Mouse (Mus musculus) limb, embryonic 13.5 days (tissue): Measurements from ENCODE around the gene Ctnna2. TPM values are rescaled to one million over a fixed set of nuclear protein-coding genes. Genes with fewer than 3 reads are reported as not detected.

Source experiments
- ATAC-seq: fragments of 200-750 bp; cut with Nextera tagmentation; 2 replicates; pipeline ENCODE4 v1.8.0; 2017; ENCODE audit warnings: low read depth, moderate number of reproducible peaks, moderate TSS enrichment; ENCODE audit not compliant: low FRiP score
- H3K27ac ChIP-seq: fragments of 300-500 bp; sonication (generic); 2 replicates; pipeline ENCODE4 v1.5.1; 2015; ENCODE audit warnings: inconsistent platforms, mild to moderate bottlenecking, moderate library complexity
- H3K27me3 ChIP-seq: fragments of 300-500 bp; sonication (generic); 2 replicates; pipeline ENCODE4 v1.6.1; 2015; ENCODE audit warnings: mild to moderate bottlenecking, inconsistent platforms
- H3K36me3 ChIP-seq: fragments of 300-500 bp; sonication (generic); 2 replicates; pipeline ENCODE4 v1.6.1; 2015; ENCODE audit warnings: inconsistent platforms, mild to moderate bottlenecking, moderate library complexity
- H3K4me1 ChIP-seq: fragments of 300-500 bp; sonication (generic); 2 replicates; pipeline ENCODE4 v1.6.1; 2015; ENCODE audit warnings: inconsistent platforms
- H3K4me2 ChIP-seq: fragments of 300-500 bp; sonication (generic); replicated peaks from 2 replicates; pipeline ENCODE4 v1.6.1; 2015; ENCODE audit warnings: inconsistent platforms, mild to moderate bottlenecking, moderate library complexity
- H3K4me3 ChIP-seq: fragments of 300-500 bp; sonication (generic); 2 replicates; pipeline ENCODE4 v1.5.1; 2015; ENCODE audit warnings: moderate library complexity, mild to moderate bottlenecking, inconsistent platforms
- H3K9ac ChIP-seq: fragments of 300-500 bp; sonication (generic); 2 replicates; pipeline ENCODE4 v1.6.1; 2015; ENCODE audit warnings: mild to moderate bottlenecking, inconsistent platforms
- H3K9me3 ChIP-seq: fragments of 300-500 bp; sonication (generic); 2 replicates; pipeline ENCODE4 v1.6.1; 2016; ENCODE audit warnings: inconsistent platforms
- WGBS: fragments of 180-500 bp; shearing (Covaris S2); methylation state at CpG from one replicate; pipeline ENCODE4 v1.1.7; 2015; 5-methylcytosine and 5-hydroxymethylcytosine counted together
- polyA plus RNA-seq: library from polyadenylated mRNA; unstranded; fragments of >200 nt; fragmentation: Nextera tagmentation; extraction: Ambion mirVana; gene quantifications from 2 replicates; pipeline ENCODE4 v1.2.1, GENCODE M21; 2015

Gene Ctnna2
- polyA plus RNA-seq, 1 experiment from 2014 or later: 2.1 TPM

GRCm38 (mm10) chr6:77457919-77458318 is 521.6 kb downstream of the Ctnna2 start:
- H3K36me3 ChIP-seq: no peaks in the 10 kb centered on the region
- no peaks in the 10 kb centered on the region for H3K27me3 ChIP-seq
- H3K4me2 ChIP-seq: no peak overlapping the region
- H3K9me3 ChIP-seq: no peaks in the 10 kb centered on the region
- H3K4me1 ChIP-seq: no peaks in the 10 kb centered on the region
- H3K27ac ChIP-seq: no peak overlapping the region
- 73% methylated on average over 2 of the region's 2 CpGs for WGBS
- no peak overlapping the region for H3K9ac ChIP-seq
- H3K4me3 ChIP-seq: no peak overlapping the region
- ATAC-seq: no peak

GRCm38 (mm10) chr6:77446861-77447260 is 532.6 kb downstream of the Ctnna2 start:
- no peak overlapping the region for H3K27ac ChIP-seq
- no peaks in the 10 kb centered on the region for H3K9me3 ChIP-seq
- H3K4me1 ChIP-seq: no peaks in the 10 kb centered on the region
- H3K27me3 ChIP-seq: no peaks in the 10 kb centered on the region
- WGBS: 91% methylated on average over 1 of the region's 1 CpGs
- H3K9ac ChIP-seq: no peak overlapping the region
- H3K36me3 ChIP-seq: no peaks in the 10 kb centered on the region
- H3K4me3 ChIP-seq: no peak overlapping the region
- no peak for ATAC-seq
- no peak overlapping the region for H3K4me2 ChIP-seq

GRCm38 (mm10) chr6:77443906-77444305 is 535.6 kb downstream of the Ctnna2 start:
- ATAC-seq: no peak
- Histone ChIP-seq H3K4me1 (no peaks in the 10 kb centered on the region), H3K4me3 (no peak overlapping the region), H3K9me3 (no peaks in the 10 kb centered on the region), H3K27ac (no peak overlapping the region), H3K36me3 (no peaks in the 10 kb centered on the region), H3K4me2 (no peak overlapping the region), H3K27me3 (no peaks in the 10 kb centered on the region), H3K9ac (no peak overlapping the region)
- 78% methylated on average over 11 of the region's 11 CpGs for WGBS

GRCm38 (mm10) chr6:77441051-77441450 is 538.4 kb downstream of the Ctnna2 start:
- no peaks in the 10 kb centered on the region for H3K9me3 ChIP-seq
- H3K27ac ChIP-seq: no peak overlapping the region
- H3K4me3 ChIP-seq: no peak overlapping the region
- no peak overlapping the region for H3K9ac ChIP-seq
- no peaks in the 10 kb centered on the region for H3K36me3 ChIP-seq
- no peak overlapping the region for H3K4me2 ChIP-seq
- ATAC-seq: no peak
- whole genome bisulfite sequencing: 48% methylated on average over 5 of the region's 5 CpGs
- no peaks in the 10 kb centered on the region for H3K4me1 ChIP-seq
- no peaks in the 10 kb centered on the region for H3K27me3 ChIP-seq

GRCm38 (mm10) chr6:77430381-77430780 is 549.1 kb downstream of the Ctnna2 start:
- no peak overlapping the region for H3K4me2 ChIP-seq
- no peak for ATAC-seq
- WGBS: 82% methylated on average over 4 of the region's 4 CpGs
- no peaks in the 10 kb centered on the region for H3K4me1 ChIP-seq
- H3K9me3 ChIP-seq: no peaks in the 10 kb centered on the region
- no peaks in the 10 kb centered on the region for H3K27me3 ChIP-seq
- no peak overlapping the region for H3K27ac ChIP-seq
- H3K36me3 ChIP-seq: no peaks in the 10 kb centered on the region
- no peak overlapping the region for H3K9ac ChIP-seq
- no peak overlapping the region for H3K4me3 ChIP-seq

GRCm38 (mm10) chr6:77425746-77426145 is 553.8 kb downstream of the Ctnna2 start:
- no peaks in the 10 kb centered on the region for H3K4me1 ChIP-seq
- H3K4me2 ChIP-seq: no peak overlapping the region
- no peaks in the 10 kb centered on the region for H3K27me3 ChIP-seq
- H3K9ac ChIP-seq: no peak overlapping the region
- no peak overlapping the region for H3K27ac ChIP-seq
- H3K4me3 ChIP-seq: no peak overlapping the region
- no peak for ATAC-seq
- H3K36me3 ChIP-seq: no peaks in the 10 kb centered on the region
- H3K9me3 ChIP-seq: no peaks in the 10 kb centered on the region

GRCm38 (mm10) chr6:77424826-77425225 is 554.7 kb downstream of the Ctnna2 start:
- WGBS: 81% methylated on average over 4 of the region's 4 CpGs
- ATAC-seq: no peak
- no peak overlapping the region for H3K4me2 ChIP-seq
- no peaks in the 10 kb centered on the region for H3K4me1 ChIP-seq
- no peak overlapping the region for H3K9ac ChIP-seq
- no peaks in the 10 kb centered on the region for H3K27me3 ChIP-seq
- H3K4me3 ChIP-seq: no peak overlapping the region
- no peak overlapping the region for H3K27ac ChIP-seq
- no peaks in the 10 kb centered on the region for H3K9me3 ChIP-seq
- H3K36me3 ChIP-seq: no peaks in the 10 kb centered on the region

GRCm38 (mm10) chr6:77421564-77422139 is 557.8 kb downstream of the Ctnna2 start:
- Histone ChIP-seq H3K36me3 (no peaks in the 10 kb centered on the region), H3K4me2 (no peak overlapping the region), H3K4me1 (no peaks in the 10 kb centered on the region), H3K4me3 (no peak overlapping the region), H3K9me3 (no peaks in the 10 kb centered on the region), H3K27ac (no peak overlapping the region), H3K9ac (no peak overlapping the region), H3K27me3 (no peaks in the 10 kb centered on the region)
- ATAC-seq: no peak
- 57% methylated on average over 3 of the region's 3 CpGs for WGBS

GRCm38 (mm10) chr6:77416999-77417398 is 562.5 kb downstream of the Ctnna2 start:
- Histone ChIP-seq H3K27me3 (no peaks in the 10 kb centered on the region), H3K4me3 (no peak overlapping the region), H3K27ac (no peak overlapping the region), H3K4me2 (no peak overlapping the region), H3K9ac (no peak overlapping the region), H3K4me1 (no peaks in the 10 kb centered on the region), H3K36me3 (no peaks in the 10 kb centered on the region), H3K9me3 (no peaks in the 10 kb centered on the region)
- no peak for ATAC-seq
- WGBS: 82% methylated on average over 1 of the region's 1 CpGs

GRCm38 (mm10) chr6:77413530-77413929 is 566.0 kb downstream of the Ctnna2 start:
- H3K4me3 ChIP-seq: no peak overlapping the region
- no peak overlapping the region for H3K27ac ChIP-seq
- ATAC-seq: no peak
- H3K9me3 ChIP-seq: no peaks in the 10 kb centered on the region
- H3K9ac ChIP-seq: no peak overlapping the region
- H3K27me3 ChIP-seq: no peaks in the 10 kb centered on the region
- H3K4me1 ChIP-seq: no peaks in the 10 kb centered on the region
- H3K36me3 ChIP-seq: no peaks in the 10 kb centered on the region
- WGBS: 51% methylated on average over 1 of the region's 1 CpGs
- H3K4me2 ChIP-seq: no peak overlapping the region

GRCm38 (mm10) chr6:77408481-77408880 is 571.0 kb downstream of the Ctnna2 start:
- WGBS: 73% methylated on average over 5 of the region's 5 CpGs
- H3K27ac ChIP-seq: no peak overlapping the region
- no peak overlapping the region for H3K4me3 ChIP-seq
- H3K9me3 ChIP-seq: no peaks in the 10 kb centered on the region
- H3K4me1 ChIP-seq: no peaks in the 10 kb centered on the region
- no peaks in the 10 kb centered on the region for H3K36me3 ChIP-seq
- H3K4me2 ChIP-seq: no peak overlapping the region
- no peaks in the 10 kb centered on the region for H3K27me3 ChIP-seq
- no peak for ATAC-seq
- H3K9ac ChIP-seq: no peak overlapping the region

GRCm38 (mm10) chr6:77400751-77401150 is 578.7 kb downstream of the Ctnna2 start:
- Histone ChIP-seq H3K4me2 (no peak overlapping the region), H3K4me3 (no peak overlapping the region), H3K9ac (no peak overlapping the region), H3K9me3 (no peaks in the 10 kb centered on the region), H3K36me3 (no peaks in the 10 kb centered on the region), H3K27ac (no peak overlapping the region), H3K4me1 (no peaks in the 10 kb centered on the region), H3K27me3 (no peaks in the 10 kb centered on the region)
- WGBS: 86% methylated on average over 6 of the region's 6 CpGs
- ATAC-seq: no peak

- WGBS: 83% methylated on average over 1 of the region's 1 CpGs
- no peaks in the 10 kb centered on the region for H3K4me1 ChIP-seq
Measured at GRCm38 (mm10) chr6:77391663-77392062, 587.8 kb downstream of the Ctnna2 start.

More at GRCm38 (mm10) chr6:77391663-77392062, 587.8 kb downstream of the Ctnna2 start:
- no peak for ATAC-seq
- no peak overlapping the region for H3K27ac ChIP-seq
- no peak overlapping the region for H3K9ac ChIP-seq
- no peaks in the 10 kb centered on the region for H3K36me3 ChIP-seq
- no peak overlapping the region for H3K4me3 ChIP-seq
- no peaks in the 10 kb centered on the region for H3K9me3 ChIP-seq
- H3K27me3 ChIP-seq: no peaks in the 10 kb centered on the region
- H3K4me2 ChIP-seq: no peak overlapping the region
